Mouse (Mus musculus) embryo, embryonic 11 days (tissue): ENCODE results near the gene Wrap53.

Experiments used
- DNase-seq: peaks from one replicate; pipeline ENCODE4 v3.0.0-alpha.2; 2015

Wrap53 gene

DNA sequence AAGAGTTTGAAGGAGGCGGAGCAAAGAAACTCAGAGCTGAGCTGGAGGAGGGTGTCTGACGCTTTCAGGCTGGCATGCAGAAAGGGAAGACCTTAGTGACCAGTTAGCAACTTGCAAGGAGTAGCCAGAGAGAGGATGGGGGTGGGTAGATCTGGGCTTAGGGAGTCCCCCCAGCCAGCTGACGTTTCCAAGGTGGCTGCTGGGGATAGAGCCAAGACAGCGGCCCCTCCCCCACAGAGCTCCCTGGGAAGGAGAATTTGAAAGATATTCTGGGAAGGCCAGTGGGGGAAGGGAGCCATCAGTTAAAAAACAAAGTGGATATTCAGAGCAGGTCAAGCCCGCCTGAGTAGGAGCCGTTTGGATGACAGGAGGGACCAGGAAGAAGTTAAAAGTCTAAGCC, 20.0 kb upstream of the Wrap53 start:
- peak; percentile 83 for DNase-seq

DNA sequence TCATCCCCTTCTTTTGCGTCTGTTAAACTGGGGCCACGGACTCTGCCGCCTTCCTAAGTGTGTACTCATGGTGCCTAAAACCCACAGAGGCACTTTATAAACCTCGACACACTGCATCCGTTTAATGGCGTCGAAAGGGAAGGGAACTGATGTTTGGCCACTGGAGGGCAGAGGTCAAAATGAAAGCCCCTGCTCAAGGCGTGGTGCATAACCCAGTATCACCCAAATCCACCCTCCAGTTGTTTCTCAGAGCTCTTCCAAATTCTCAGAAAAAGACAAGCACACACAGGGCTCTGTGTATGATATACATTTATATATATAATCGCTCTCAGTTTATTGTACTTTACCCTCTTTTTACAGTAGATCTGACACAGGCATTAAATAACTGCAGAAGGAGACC, 19.4 kb upstream of the Wrap53 start:
- DNase-seq = peak; percentile 36

DNA sequence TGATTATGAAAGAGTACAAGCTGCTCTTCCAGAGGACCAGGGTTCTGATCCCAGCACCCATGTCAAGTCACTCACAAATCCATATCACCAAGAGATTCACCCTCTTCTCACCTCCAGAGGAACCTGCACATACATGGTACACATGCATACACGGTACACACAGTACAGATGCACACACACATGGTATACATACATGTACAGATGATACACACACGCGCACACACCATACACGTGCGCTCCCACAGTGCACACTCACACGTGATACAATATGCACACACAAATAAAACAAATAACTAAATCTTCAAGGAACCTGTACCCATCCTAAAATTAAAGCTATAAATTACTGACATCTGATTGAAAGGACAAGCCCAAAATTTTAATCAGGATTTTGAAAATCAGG, 14.8 kb upstream of the Wrap53 start:
- DNase-seq = no peak

DNA sequence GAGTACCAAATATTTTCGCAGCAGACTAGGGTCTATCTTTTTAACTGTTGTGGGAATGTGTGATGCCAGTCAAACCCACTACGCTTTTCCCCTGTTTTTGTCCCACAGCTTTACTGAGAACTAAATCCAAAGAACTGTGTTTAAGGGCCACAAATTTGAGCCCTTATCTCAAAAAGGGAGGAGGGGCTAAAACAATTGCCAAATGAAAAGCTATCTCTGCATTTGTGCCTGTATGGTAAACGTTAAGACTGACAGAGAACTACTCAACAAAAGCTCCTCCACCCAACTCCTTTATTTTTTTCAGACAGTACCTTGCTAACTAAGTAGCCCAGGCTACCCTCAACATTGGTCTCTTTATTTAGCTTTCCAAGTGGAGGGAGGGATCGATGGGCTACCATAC, 12.7 kb upstream of the Wrap53 start:
- DNase-seq = no peak

DNA sequence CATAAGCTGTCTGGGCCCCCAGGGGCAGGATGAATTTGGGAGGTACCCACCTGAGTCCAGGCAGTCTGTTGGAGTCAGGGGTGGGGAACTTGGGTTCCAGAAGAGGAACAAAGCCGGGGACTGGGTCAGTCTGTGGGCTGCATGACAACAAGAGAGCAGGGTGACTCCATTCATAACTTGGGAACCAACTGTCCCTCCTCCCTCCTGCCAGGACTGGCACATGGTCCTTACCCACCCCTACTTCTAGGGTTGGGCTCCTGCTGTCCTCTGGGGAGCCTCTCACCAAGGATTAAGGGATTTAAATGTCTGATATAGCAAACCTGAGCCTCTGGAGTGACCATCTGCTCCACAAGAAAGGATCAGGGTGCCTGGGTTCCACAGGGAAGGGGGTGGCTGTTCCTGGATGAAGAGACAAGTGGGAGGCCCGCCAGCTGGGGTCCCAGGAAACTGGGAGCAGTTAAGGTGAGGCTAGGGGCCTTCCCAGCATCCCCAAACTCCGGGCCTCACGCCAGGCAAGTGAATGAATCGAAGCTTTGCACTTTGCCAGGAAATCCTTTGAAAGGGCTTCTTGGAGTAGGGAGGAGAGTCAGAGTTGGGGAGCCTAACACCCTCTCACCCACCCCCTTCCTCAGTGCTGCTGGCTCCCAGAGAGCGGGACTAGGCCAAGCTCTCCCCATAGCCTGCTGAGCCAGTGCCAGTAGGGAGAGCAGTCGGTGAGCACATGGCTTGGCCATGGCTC, 12.0 kb upstream of the Wrap53 start:
- no peak for DNase-seq

DNA sequence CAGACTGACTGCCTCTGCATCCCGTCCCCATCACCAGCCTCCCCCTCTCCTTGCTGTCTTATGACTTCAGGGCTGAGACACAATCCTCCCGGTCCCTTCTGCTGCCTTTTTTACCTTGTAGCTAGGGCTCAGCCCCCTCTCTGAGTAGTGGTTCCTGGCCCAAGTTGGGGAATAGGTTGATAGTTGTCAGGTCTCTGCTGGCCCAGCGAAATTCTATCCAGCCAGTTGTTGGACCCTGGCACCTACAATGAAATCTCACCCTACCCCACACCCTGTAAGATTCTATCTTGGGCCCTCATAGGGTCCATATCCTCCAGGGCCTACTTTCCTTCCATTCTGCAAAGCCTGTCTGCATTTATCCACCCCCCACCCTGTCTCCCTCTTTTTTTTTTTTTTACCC, 11.4 kb upstream of the Wrap53 start:
- no peak for DNase-seq

DNA sequence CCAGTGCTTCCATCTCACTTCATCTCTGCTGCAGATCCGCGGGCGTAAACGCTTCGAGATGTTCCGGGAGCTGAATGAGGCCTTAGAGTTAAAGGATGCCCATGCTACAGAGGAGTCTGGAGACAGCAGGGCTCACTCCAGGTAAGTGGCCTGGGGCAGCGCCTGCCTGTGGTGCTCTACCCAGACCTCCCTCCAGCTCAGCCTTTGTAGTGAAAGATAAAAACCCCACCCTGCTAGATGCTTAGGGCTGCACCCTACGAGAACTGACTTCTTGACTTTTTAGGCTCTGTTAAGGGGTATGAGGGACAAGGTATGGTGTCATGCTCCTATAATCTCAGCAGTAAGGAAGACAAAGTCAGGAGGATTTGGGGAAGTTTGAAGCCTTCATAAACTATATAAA, 10.6 kb upstream of the Wrap53 start:
- no peak for DNase-seq

DNA sequence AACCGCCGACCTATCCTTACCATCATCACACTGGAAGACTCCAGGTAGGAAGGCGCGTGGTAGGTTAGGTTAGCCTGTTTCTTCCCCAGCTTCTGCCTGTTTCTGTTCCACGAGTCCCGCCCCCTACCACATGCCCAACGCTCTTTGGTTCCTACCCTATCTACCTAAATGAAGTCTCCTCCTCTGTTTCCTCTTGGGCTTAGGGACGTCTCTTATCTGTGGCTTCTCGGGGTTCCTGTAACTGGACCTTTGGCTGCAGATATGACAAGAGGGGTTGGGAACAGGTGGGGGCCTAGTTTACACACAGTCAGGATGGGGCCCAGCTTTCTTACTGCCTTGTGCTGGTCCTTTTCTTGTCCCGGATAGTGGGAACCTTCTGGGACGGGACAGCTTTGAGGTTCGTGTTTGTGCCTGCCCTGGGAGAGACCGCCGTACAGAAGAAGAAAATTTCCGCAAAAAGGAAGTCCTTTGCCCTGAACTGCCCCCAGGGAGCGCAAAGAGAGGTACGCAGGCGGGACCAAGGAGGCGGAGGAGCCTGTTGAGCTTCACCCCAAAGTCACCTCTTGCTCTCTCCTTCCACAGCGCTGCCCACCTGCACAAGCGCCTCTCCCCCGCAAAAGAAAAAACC, 9.3 kb upstream of the Wrap53 start:
- no peak for DNase-seq

DNA sequence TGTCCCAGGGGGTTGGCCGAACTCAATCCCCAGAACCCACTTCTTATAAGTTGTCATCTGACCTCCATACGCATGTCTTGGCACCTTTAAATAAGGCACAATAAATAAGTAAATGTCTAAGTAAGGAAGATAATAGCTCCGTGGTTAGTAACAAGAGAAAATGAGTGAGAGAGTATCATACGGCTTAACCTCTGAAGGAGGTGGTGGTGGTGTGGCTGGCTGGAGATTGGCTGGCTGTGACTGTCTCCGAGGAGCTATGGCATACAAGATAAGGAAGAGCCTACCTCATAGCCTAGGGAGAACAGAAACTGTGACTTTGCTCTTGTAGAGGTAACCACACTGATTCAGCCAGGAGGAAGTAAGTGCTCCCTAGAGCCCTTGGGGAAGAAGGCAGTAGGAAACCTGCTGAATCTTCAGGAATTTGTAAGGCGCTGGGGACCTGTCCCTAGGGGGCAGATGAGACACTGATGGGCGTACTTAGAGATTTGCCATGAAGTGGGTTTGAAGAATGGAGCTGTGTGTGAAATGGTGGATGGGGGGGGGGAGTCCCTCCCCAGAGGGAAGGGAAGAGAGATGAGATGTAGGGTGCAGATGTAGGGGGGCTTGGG, 5.8 kb upstream of the Wrap53 start:
- no peak for DNase-seq

DNA sequence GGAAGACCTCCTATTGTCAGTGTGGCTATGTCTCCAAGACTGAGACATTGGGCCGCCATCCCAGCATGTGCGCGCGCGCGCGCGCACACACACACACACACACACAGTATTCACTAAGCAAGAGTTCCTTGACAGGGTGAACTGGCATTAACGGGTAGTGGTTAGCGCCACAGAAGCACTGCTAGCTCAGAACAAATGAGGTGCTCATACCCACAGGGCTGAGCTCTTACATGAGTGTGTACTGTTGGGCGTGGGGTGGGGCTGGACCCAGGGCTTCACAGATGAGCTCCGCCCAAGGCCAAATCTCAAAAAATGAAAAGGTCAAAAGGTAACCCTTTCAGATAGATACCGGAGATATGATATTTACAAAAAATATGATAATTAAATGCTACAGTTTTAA, 4.9 kb upstream of the Wrap53 start:
- DNase-seq = no peak

DNA sequence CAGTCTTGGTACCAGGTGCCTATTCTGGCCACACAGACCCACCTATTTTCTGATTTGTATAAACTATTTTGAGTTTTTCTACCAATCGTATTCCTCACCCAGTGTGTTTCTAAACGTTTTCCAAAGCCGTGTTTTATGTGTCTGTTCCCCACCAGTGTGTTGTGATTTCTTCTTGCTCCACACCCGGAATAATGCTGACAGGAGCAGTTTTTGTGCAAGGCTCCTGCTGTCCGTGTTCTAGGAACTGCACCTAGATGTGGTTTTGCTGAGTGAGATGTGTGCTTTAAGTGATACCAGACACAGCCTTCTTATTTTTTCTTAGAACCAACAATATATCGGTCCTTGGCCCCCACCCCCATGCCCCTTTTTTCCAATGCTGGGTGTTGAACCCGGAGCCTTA, 4.0 kb upstream of the Wrap53 start:
- no peak for DNase-seq

DNA sequence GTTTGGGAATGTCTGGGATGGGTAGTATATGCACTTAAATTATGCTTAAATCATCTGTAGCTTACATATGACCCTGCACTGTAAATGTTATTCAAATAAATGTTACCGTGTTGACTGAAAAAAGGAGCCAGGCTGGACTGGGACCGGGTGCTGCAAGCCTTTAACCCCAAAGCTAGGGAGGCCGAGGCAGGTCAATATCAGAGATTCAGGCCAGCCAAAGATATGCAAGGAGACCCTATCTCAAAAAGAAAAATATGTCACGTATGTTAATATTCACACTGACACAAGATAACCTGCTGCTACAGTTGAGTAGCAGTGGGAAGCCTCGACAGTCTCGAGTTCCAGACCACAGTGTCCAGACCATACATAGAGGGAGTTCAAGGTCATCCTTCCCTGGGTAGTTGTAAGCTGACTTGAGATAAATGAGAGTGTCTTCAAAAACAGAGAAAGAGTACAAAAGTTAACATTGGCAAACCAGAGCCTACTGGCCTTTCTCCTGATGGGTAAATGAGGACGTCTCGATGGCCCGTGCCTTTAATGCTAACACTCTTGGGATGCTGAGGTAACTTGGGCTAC, 2.3 kb upstream of the Wrap53 start:
- no peak for DNase-seq

DNA sequence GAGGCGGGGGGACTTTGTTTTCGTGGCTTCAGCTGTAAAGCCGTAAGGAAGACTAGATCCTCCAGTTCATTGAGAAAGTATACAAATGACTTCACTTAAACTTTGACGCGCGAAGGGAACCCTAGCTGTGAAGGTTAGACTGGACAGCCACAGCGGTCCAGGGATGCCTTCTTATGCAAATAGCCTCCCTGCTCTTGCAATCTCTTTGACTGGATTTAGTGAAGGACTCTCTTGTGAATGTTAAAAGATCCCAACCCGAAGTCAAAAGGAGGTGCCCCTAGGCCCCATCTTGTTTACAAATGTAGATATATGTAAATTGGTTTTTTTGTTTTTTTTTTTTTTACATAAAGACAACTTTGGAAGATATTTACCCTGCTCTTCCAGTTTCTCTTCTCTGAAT, 1.8 kb upstream of the Wrap53 start:
- DNase-seq = peak; percentile 37

DNA sequence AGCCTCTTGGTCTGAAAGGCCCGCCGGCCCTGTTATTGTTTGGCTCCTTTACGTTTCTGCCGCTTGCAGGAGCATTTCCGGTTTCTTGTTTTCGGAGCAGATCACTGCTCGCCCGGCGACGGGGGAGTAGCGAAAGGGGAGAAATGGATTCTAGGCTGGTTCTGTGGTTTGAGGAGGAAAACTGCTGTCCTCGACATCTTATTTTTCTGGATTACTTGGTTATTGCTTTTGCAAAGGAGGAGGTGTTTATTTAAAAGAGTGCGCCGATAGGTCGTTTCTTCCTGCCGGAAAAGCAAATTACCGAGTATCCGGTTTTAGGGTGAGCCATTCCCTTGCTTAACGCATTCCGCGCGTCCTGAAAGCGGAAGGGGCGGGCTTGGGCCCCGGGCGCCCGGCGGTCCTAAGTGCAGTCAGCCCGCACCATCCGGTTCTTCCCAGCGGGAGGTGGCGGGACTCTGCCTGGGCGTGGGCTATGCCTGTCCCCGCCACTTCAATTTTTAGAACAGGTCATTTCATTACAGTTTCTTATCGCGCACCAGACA, 1.2 kb upstream of the Wrap53 start:
- DNase-seq = peak; percentile 97

DNA sequence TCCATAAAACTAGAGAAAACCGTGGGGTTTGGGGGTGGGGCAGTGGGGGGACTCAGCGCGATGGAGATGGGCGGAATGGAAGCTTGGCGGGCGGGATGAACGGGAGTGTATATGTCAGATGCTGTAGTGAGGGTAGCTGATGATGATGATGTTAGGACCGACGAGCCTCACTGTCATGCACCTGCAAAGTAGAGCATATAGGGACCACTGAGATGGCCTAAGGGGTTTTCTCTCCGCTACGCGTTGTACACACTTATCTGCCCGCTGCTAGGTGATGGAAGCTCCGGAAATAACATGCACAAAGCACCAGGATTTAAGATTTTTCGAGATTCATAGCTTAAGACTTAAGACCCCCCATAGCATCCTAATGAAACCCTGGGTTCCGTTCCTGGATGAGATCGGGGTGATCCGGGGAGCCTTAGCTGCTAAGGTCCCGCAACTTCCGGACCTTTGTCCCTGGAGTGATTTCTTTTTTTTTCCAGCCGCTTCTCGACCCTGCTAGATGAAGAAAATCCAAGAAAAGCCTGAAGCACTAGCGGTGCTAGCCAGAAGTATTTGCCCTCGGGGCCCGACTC, 604 bp upstream of the Wrap53 start:
- DNase-seq = no peak

DNA sequence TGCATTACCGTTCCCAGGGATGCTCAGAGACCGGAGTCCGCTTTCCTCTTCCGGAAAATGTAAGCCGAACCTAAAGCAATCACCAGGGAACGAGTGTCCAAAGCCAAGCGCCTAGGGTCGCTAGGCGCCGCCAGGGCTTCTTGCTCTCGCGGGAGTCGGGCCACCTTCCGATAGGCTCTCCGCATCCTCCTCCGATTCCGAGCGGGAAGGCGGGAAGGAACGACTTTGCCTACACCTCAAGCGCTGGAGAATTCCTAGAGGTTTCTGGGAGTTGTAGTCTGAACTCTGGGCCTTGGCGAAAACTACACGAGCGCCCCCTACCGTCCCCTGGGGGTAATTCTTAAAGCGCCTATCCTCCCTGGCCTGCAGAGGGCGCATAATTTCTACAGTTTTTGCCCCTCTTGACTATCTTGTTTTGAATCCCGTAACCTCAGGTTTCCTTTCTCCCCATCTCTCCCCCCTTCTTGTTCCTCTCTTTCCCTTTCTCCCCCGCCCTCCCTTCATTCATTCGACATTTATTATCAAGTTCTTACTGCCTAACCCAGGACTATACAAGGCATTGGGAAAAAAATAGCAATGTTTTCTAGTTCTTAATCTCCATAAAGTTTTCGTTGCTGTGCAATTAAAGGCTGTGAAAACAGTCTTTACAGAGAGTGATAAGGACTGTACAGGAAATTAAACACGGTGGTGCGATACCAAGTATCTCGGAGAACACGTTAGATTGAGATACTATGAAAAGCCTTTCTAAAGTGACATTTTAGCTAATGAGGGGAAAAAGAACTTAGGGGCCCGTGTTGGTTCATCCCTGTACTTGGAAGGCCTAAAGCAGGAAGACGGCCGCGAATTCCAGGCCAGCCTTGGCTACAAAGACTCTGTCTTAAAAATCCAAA, 682 bp downstream of the Wrap53 start:
- peak; percentile 99 for DNase-seq

DNA sequence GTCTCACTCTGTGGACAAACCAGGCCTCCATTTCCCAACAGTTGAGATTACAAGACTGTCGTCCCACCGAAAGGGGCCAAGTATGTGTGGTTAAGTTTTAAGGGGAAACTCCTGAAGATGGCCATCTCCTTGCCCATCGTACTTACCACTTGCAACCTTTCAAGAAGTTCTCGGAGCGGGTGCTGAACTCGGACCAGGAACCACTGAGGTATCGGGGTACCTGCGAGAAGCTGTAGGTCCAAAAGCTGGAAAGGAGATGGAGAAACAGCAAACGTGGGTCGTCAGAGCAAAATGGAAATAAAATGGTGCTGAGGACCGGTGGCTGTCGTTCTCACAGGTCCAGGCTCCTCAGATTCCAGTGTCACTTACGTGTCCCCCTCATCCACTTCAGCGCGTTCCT, 1.8 kb downstream of the Wrap53 start:
- no peak for DNase-seq

DNA sequence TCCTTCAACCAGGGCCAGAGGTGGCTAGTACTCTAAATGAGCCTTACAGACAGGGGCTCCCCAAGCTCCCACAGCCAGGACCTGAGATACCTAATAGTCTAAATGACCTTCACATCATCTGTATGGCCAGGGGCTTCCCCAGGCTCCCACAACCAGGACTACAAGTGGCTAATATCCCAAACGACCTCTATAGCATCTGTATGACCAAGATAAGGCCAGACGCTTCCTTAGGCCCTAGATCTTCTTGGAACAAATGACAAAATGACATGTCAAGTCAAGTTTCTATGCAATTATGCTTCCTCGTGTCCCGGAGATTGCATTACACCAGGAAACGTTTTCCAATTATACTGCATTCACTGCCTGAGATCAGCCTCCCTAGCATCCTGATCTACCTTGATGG, 3.7 kb downstream of the Wrap53 start:
- no peak for DNase-seq

DNA sequence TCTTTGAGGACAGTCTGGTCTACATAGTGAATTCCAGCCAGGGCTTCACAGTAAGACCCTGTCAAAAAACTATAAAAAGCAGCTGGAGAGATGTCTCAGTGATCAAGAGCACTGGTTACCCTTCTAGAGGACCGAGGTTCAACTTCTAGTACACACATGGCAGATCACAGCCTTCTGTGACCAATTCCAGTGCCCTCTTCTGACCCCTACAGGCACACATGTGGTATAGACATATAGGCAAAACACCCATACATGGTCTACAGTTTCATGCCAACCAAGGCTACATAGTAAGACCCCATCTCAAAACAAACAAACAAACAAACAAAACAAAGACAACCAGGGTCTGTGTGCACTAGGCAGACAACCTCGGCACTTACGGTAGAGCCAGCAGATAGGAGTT, 4.8 kb downstream of the Wrap53 start:
- DNase-seq = peak; percentile 67

DNA sequence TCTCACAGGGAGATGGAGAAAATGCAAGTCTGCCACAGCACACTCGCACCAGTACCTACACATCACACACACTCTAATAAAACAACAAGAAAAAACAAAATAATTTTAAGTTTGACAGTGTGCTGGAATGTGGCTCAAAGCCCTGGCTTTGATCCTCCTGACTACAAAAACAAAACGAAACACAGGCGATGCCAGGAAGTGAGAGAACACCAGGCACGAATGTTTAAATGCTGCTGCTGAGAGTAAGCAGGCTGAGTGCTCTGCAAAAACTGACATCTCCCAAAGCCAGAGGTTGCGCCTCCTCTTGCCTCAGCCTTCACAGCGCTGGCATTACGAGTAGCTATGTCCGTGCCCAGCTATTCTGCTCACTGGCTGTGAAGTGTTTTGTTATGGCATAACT, 14.9 kb downstream of the Wrap53 start:
- no peak for DNase-seq

DNA sequence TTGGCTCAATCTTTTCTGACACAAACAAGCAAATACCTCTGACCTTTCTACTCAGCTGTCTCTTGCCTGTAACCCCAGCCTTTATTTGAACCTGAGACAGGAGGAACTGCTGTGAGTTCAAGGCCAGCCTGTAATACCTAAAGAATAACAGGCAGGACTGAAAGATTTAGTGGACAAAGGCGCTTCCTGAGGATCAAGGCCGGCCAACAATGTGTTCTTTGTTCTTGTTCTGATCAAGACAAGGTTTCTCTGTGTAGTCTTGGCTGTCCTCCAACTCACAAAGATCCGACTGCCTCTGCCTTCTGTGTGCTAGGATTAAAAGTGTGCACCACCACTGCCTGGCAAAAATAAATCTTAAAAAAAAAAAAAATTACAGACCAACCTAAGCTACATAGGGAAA, 15.7 kb downstream of the Wrap53 start:
- no peak for DNase-seq

DNA sequence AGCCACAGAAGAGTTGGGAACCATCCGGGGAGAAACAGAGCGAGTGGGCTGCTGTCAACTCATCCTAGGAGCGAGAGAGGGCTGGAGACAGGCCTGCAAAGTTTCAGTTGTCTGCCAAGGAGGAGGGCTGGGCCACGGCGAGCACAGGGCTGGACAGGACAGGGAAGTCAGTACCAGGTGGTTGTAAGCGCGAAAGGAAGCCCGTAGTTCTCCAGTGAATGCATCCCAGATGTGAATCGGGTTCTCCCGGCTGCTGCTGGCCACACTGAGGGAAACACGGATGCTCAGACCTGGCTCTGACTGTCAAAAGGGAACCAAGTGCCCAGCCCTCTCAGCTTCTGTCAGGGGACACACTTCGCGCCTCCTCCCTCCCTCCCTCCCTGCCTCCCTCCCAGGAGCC, 16.7 kb downstream of the Wrap53 start:
- peak; percentile 51 for DNase-seq
